Mouse (Mus musculus): ENCODE measurements at regions not wholly inside any gene's neighbourhood (a gene's known extent, or its start where the extent isn't known, plus 50 kb on each side); places are given as distances from the start of the nearest gene placed in this dataset.

DNA sequence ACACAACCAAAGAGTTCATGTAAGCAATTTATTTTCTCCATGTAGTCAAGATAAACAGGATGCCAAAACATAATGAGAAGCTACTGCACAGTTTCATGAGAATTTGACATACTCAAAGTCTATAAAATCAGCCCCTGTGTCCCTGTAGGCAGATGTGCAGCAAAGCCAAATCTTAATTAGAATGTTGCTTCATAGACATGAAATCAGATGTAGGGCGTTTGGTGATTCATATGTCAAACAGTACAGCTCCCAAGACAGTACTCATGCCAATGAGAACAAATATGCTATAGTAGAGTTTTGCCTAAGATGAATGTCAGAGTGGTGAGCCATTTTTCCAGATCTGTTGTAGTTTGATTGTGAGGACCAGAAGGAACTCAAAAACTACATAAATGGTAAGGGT is 444.4 kb downstream of the Slc22a22 start:
- TF ChIP-seq CTCF (IDR thresholded peaks at IDR 0.05; ENCODE audit: control insufficient read depth, insufficient read depth, insufficient read length) (no peak), CEBPB (IDR thresholded peaks at IDR 0.05; ENCODE audit: low read depth) (no peak), MAX (IDR thresholded peaks at IDR 0.05) (no peak), USF1 (IDR thresholded peaks at IDR 0.05; ENCODE audit: low read depth) (no peak)
